Mouse (Mus musculus): ENCODE measurements around the gene Il2rb.

The Il2rb gene

GRCm38 (mm10) chr15:78447746-78448535 lies 47.1 kb downstream of the Il2rb start:
- DNase-seq (ENCODE audit: low read depth, low spot score), result peak; percentile 94

GRCm38 (mm10) chr15:78447121-78447520 lies 48.0 kb downstream of the Il2rb start:
- DNase-seq (ENCODE audit: low read depth, low spot score), result no peak

DNA sequence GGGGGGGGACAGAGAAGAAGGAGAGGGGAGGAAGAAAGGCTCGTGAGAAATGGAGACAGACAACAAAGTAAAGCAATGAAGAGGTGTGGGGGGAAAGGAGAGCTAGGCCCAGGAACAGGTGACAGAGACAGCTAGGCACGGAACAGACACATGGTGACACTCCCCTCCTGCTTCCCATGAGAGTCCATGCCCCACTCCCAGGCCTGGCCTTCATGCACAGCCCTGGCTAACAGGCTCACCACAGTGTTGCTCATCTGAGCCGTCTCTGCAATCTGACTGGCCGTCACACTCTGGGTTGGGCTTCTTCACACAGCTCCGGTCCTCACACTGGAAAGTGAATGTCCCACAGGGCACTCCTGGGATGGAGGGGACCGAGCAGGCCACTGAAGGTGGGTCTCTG lies 51.2 kb downstream of the Il2rb start:
- no peak for DNase-seq (ENCODE audit: low read depth, low spot score)

DNA sequence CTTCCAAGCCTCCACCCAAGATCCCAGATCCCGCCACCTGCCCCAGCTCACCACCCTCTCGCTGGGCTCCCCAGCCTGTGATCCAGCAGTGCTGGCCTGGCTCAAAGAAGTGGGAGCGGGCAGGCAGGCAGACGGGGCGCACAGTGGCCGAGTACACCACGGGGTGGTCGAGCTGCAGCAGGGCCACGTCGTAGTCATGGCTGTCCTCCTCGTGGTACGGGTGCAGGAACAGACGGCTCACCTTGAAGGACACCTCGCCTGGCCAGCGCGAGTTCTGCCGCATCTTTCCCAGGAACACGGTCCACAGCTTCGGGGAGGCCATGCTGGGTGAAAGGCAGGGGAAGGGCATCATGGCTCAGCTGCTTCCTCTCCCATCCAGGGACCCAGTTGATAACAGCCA lies 52.8 kb downstream of the Il2rb start:
- no peak for DNase-seq (ENCODE audit: low read depth, low spot score)

- no peak for DNase-seq (ENCODE audit: low read depth, low spot score)
Measured at GRCm38 (mm10) chr15:78438973-78439372, 56.1 kb downstream of the Il2rb start.

GRCm38 (mm10) chr15:78438505-78438904 lies 56.6 kb downstream of the Il2rb start:
- no peak for DNase-seq (ENCODE audit: low read depth, low spot score)

GRCm38 (mm10) chr15:78438018-78438394 lies 57.1 kb downstream of the Il2rb start:
- DNase-seq (ENCODE audit: low read depth, low spot score), result no peak

- peak; percentile 81 for DNase-seq (ENCODE audit: low read depth, low spot score)
Measured at GRCm38 (mm10) chr15:78437237-78438017, 57.6 kb downstream of the Il2rb start.

DNA sequence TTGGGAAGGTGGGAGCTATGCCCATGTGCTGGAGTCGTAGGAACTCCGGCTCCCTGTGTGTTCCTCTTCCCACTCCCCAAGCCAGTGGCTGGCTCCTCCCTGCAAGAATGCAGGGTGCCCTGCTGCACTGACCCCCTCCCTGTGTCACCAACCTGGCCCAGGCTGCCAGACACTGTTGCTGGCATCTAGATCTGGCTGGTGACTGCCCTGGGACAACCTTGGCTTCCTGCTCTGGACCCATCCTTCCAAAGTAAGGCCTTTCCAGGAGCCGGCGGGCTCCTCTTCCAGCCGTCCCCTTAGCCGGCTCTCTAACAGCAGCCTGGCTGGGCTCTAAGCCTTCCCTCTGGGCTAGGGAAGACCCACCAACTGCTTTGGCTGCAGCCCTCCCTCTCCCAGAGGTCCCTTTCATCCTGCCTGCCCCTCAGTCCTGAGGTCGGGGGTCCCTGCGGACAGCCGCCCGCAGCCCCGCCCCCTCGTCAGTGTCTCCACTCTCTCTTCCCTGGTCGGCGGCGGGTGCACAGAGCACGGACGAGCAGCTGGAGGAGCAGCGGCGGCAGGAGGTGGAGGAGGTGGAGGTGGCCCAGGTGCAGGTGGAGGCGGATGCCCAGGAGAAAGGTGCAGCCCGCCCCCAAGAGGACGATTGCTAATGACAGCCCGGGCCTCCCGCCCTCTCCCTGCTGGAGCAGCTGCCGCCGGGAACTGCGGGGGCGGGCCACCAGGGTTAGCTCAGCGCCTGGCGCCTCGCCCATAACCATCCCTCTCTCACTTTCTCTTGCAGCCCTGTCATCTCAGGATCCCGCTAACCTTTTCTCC lies 58.5 kb downstream of the Il2rb start:
- peak; percentile 96 for DNase-seq (ENCODE audit: low read depth, low spot score)

GRCm38 (mm10) chr15:78435681-78436080 lies 59.4 kb downstream of the Il2rb start:
- peak; percentile 49 for DNase-seq (ENCODE audit: low read depth, low spot score)

- peak; percentile 73 for DNase-seq (ENCODE audit: low read depth, low spot score)
Measured at GRCm38 (mm10) chr15:78434896-78435520, 60.1 kb downstream of the Il2rb start.

- no peak for DNase-seq (ENCODE audit: low read depth, low spot score)
Measured at GRCm38 (mm10) chr15:78431541-78432121, 63.4 kb downstream of the Il2rb start.

- no peak for DNase-seq (ENCODE audit: low read depth, low spot score)
Measured at GRCm38 (mm10) chr15:78430874-78431273, 64.2 kb downstream of the Il2rb start.

GRCm38 (mm10) chr15:78429871-78430622 lies 65.0 kb downstream of the Il2rb start:
- no peak for DNase-seq (ENCODE audit: low read depth, low spot score)

All from brain, adult 2 months (tissue).